ENCODE assay signal across 8 mouse cellular contexts in genomic region chr1:191720419-191720818, GRCm38 (mm10). TPM values are rescaled to one million over a fixed set of nuclear protein-coding genes. Genes with fewer than 3 reads are reported as not detected.
DNase-seq lines count a peak whose midpoint lies in the region; ATAC-seq lines count a peak whose summit lies in the region.

No protein-coding gene starts in this region.

- H3K4me2 ChIP-seq in limb, embryonic 11.5 days (ENCODE audit: low read depth, severe bottlenecking): 0 out of 2 replicates have a peak overlapping the region, but pooled peaks have one; percentile 10
- peak overlapping the region; percentile 38 for H3K4me2 ChIP-seq in forebrain, embryonic 16.5 days (ENCODE audit: low read length)

- intact Hi-C loops in left cerebral cortex, postnatal 25 days (cut with DNase I): loop anchor here (2.0 to 5.0 kb wide), 3 partner anchors 82 to 128 kb away; no protein-coding TSS in a partner anchor

- H3K4me1 ChIP-seq in limb, embryonic 11.5 days (ENCODE audit: control insufficient read depth, insufficient read depth, low read length): peaks cover 8% of the 10 kb centered on the region
- H3K4me1 ChIP-seq in limb, embryonic 10.5 days: peaks cover 25% of the 10 kb centered on the region
- H3K4me1 ChIP-seq in forebrain, embryonic 16.5 days (replicated peaks; ENCODE audit: control insufficient read depth, insufficient read depth, low read length): peaks cover 33% of the 10 kb centered on the region

- no peaks in the 10 kb centered on the region for H3K27me3 ChIP-seq in limb, embryonic 11.5 days (ENCODE audit: control insufficient read depth, insufficient read depth, low read length)
- no peaks in the 10 kb centered on the region for H3K27me3 ChIP-seq in limb, embryonic 10.5 days (ENCODE audit: low read depth, poor library complexity, severe bottlenecking)
- H3K27me3 ChIP-seq in forebrain, embryonic 16.5 days (replicated peaks; ENCODE audit: control insufficient read depth, insufficient read depth, low read length): no peaks in the 10 kb centered on the region

- no peak overlapping the region for H3K9ac ChIP-seq in limb, embryonic 11.5 days (ENCODE audit: low read length)
- H3K9ac ChIP-seq in forebrain, embryonic 16.5 days (replicated peaks; ENCODE audit: low read depth, low read length): peak overlapping the region; percentile 2; the same call in 1 of the 2 replicates

- ATAC-seq in limb, embryonic 11.5 days (ENCODE audit: insufficient number of reproducible peaks, low FRiP score, low TSS enrichment, low read depth): no peak
- no peak for ATAC-seq in forebrain, embryonic 16.5 days

- no peaks in the 10 kb centered on the region for H3K9me3 ChIP-seq in limb, embryonic 11.5 days (ENCODE audit: control insufficient read depth, low read length)
- no peaks in the 10 kb centered on the region for H3K9me3 ChIP-seq in limb, embryonic 10.5 days (replicated peaks)
- H3K9me3 ChIP-seq in forebrain, embryonic 16.5 days (ENCODE audit: control insufficient read depth, low read length): no peaks in the 10 kb centered on the region

- H3K36me3 ChIP-seq in limb, embryonic 11.5 days (ENCODE audit: control insufficient read depth, insufficient read depth, low read length): no peaks in the 10 kb centered on the region; the same call in 1 of the 2 replicates
- peaks cover 45% of the 10 kb centered on the region for H3K36me3 ChIP-seq in limb, embryonic 10.5 days
- H3K36me3 ChIP-seq in forebrain, embryonic 16.5 days (ENCODE audit: control insufficient read depth, insufficient read depth): no peaks in the 10 kb centered on the region

- DNase-seq in limb, embryonic 11.5 days (ENCODE audit: low spot score): no peak
- DNase-seq in limb, embryonic 10.5 days (ENCODE audit: low spot score): no peak
- DNase-seq in left cerebral cortex, postnatal 25 days (ENCODE audit: low spot score in 2 of 2): peak; percentile 50 to 78
- DNase-seq in right cerebral cortex, postnatal 4 days: peak; percentile 6
- no peak for DNase-seq in adrenal gland, postnatal 14 days
- no peak for DNase-seq in lung, postnatal 36 days
- no peak for DNase-seq in embryo, embryonic 10.5 days (ENCODE audit: low spot score)

- no peak overlapping the region for H3K27ac ChIP-seq in limb, embryonic 11.5 days (replicated peaks; ENCODE audit: low read depth, low read length)
- no peak overlapping the region for H3K27ac ChIP-seq in limb, embryonic 10.5 days
- H3K27ac ChIP-seq in forebrain, embryonic 16.5 days (ENCODE audit: low read length): no peak overlapping the region

- H3K4me3 ChIP-seq in limb, embryonic 11.5 days (ENCODE audit: low read depth, low read length): no peak overlapping the region
- H3K4me3 ChIP-seq in limb, embryonic 10.5 days: no peak overlapping the region
- peak overlapping the region; percentile 19 for H3K4me3 ChIP-seq in forebrain, embryonic 16.5 days (replicated peaks; ENCODE audit: low read length)

- WGBS in limb, embryonic 11.5 days: 70% methylated on average over 3 of the region's 3 CpGs
- WGBS in limb, embryonic 10.5 days: 82% methylated on average over 3 of the region's 3 CpGs
- WGBS in forebrain, embryonic 16.5 days: 36% methylated on average over 3 of the region's 3 CpGs

RNA-seq across cellular contexts. Expression of gene Lpgat1, which starts 2.8 kb away (rescaled TPM):
- polyA plus RNA-seq in limb, embryonic 11.5 days (2014; fragmentation: Nextera tagmentation; extraction: Ambion mirVana): 44.1 and 45.7 TPM in 2 replicates
- polyA plus RNA-seq in limb, embryonic 10.5 days (2016; fragmentation: Nextera tagmentation; extraction: Ambion mirVana): 28.2 and 29.4 TPM in 2 replicates
- 30.3 and 31.9 TPM in 2 replicates for polyA plus RNA-seq in forebrain, embryonic 16.5 days (2015; fragmentation: Nextera tagmentation; extraction: Ambion mirVana)
- total RNA-seq in left cerebral cortex, postnatal 25 days (2021): 100 to 1,000 TPM; 173 to 180 TPM
- total RNA-seq in adrenal gland, postnatal 14 days (2021): 59.3 and 59.7 TPM in 2 replicates

Comparison
In these comparisons a context has a peak if more than half of its experiments do, and no peak if none do; other contexts are left out.
1. DNase-seq: peak in left cerebral cortex, postnatal 25 days (2 of 2) and right cerebral cortex, postnatal 4 days (single experiment); none in limb, embryonic 11.5 days (single experiment), limb, embryonic 10.5 days (single experiment), adrenal gland, postnatal 14 days (single experiment), lung, postnatal 36 days (single experiment) and embryo, embryonic 10.5 days (single experiment).